ENCODE assay signal across 11 mouse cellular contexts in the genomic region with DNA sequence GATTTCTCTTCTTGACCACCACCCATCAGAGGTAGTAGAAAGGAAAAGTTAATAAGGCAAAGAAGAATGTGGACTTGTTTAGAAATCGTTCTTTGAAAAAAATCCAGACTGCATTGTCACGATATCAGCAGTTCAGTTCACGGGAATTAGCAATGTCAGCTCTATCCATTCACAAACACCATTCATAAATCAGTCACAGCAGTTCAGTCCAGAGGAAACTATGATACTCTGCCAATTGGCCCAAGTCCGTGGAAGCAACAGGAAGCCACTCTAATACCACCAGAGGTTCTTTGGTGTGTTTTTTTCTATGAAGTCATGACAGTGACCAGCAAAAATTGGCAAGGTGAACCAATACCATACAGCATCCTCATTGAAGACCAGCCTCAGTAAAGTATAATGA.
"Had no signal": no experiment of that assay in that cellular context is flagged by ENCODE, and none has a peak within 500 bp of the region (broad histone marks: within the 10 kb centered on the region; RNA-seq: fewer than 3 reads in every experiment).

No protein-coding gene starts in this region.

- ATAC-seq: intestine, embryonic 16.5 days; liver, embryonic 12.5 days; midbrain, embryonic 13.5 days had no signal

- H3K9me3 ChIP-seq: limb, embryonic 15.5 days; liver, embryonic 12.5 days; midbrain, embryonic 13.5 days had no signal

- H3K27ac ChIP-seq: limb, embryonic 15.5 days; liver, embryonic 12.5 days; midbrain, embryonic 13.5 days; stomach, postnatal 0 days had no signal

- H3K27me3 ChIP-seq: limb, embryonic 15.5 days; liver, embryonic 12.5 days; midbrain, embryonic 13.5 days had no signal

- H3K36me3 ChIP-seq: limb, embryonic 15.5 days; liver, embryonic 12.5 days; midbrain, embryonic 13.5 days had no signal

- H3K4me1 ChIP-seq: limb, embryonic 15.5 days; liver, embryonic 12.5 days; midbrain, embryonic 13.5 days had no signal

- H3K9ac ChIP-seq: limb, embryonic 15.5 days; liver, embryonic 12.5 days; lung, embryonic 14.5 days; midbrain, embryonic 13.5 days had no signal

- H3K4me3 ChIP-seq: limb, embryonic 15.5 days; liver, embryonic 12.5 days; midbrain, embryonic 13.5 days had no signal

- H3K4me2 ChIP-seq: limb, embryonic 15.5 days; liver, embryonic 12.5 days; lung, embryonic 14.5 days; midbrain, embryonic 13.5 days had no signal

- DNase-seq: kidney, adult 8-10 months; kidney, postnatal 10 days; lung, embryonic 14.5 days; lung, postnatal 10 days; lung, postnatal 4 days; right cerebral cortex, postnatal 25 days had no signal
